Mouse (Mus musculus): ENCODE measurements around the gene Abi1. TPM values are rescaled to one million over a fixed set of nuclear protein-coding genes. Genes with fewer than 3 reads are reported as not detected.
"Not testable (repeated sequence)": the region's sequence is repeated elsewhere in the genome, so short reads cannot be mapped to it uniquely, and the experiment has no call there.

Abi1 gene
- polyA plus RNA-seq, 1 experiment from 2014 or later = 51.5 TPM

DNA sequence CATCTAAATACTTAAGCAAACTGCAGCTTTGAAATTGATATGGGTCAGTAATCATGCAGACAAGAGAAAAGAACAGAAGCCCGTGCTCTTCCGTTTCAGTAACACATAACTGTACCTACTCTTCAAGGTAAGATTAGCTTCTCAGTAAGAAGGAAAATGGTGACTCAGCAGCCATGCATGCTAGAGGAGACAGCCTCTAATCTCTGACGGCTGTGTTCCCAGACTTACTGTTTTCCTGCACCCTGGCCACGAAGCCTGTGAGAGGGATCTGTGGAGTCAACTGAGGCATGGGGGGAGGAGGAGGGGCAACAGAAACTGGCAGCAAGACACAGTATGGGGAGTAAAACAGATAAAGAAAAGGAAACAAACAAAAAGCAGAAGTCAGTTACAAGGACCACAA, 90.1 kb downstream of the Abi1 start:
- Histone ChIP-seq H3K9me3 (ENCODE audit: low read length) (no peaks in the 10 kb centered on the region), H3K4me3 (ENCODE audit: low read depth, low read length) (no peak overlapping the region), H3K27ac (ENCODE audit: low read length) (no peak overlapping the region), H3K4me1 (ENCODE audit: insufficient read depth, low read depth, low read length) (no peaks in the 10 kb centered on the region), H3K36me3 (ENCODE audit: insufficient read depth, low read length) (no peaks in the 10 kb centered on the region), H3K4me2 (replicated peaks; ENCODE audit: low read depth, low read length) (no peak overlapping the region), H3K9ac (replicated peaks; ENCODE audit: low read depth) (no peak overlapping the region), H3K27me3 (replicated peaks; ENCODE audit: insufficient read depth, low read length) (no peaks in the 10 kb centered on the region)
- no peak for DNase-seq (ENCODE audit: low spot score)
- WGBS = 47% methylated on average over 4 of the region's 4 CpGs
- TF ChIP-seq EP300 (IDR thresholded peaks at IDR 0.05) (no peak), CTCF (IDR thresholded peaks at IDR 0.05) (no peak)
- no peak for ATAC-seq

DNA sequence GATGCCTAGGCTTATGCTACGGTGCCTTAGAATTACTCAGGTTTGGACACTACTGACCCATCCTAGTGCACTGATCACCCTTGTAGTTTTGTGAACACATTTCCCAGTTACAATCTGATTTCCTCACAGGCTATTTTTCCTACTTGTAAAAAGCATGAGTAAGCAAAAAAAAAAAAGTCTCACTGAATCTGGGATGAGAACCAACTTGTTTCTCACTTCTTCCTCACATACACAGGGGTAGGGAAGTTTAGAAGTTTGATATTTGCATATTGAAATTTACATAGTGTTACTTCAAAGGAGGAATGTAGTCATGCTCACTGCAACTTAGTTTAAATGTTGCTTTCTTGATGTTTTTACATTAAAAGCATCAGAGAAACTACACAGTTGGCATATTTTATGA, 106.5 kb downstream of the Abi1 start:
- Histone ChIP-seq H3K9me3 (ENCODE audit: low read length) (no peaks in the 10 kb centered on the region), H3K4me2 (replicated peaks; ENCODE audit: low read depth, low read length) (no peak overlapping the region), H3K36me3 (ENCODE audit: insufficient read depth, low read length) (0 out of 2 replicates have a peak, but pooled peaks cover 5% of the 10 kb centered on the region), H3K27ac (ENCODE audit: low read length) (no peak overlapping the region), H3K9ac (replicated peaks; ENCODE audit: low read depth) (no peak overlapping the region), H3K4me1 (ENCODE audit: insufficient read depth, low read depth, low read length) (no peaks in the 10 kb centered on the region), H3K4me3 (ENCODE audit: low read depth, low read length) (no peak overlapping the region), H3K27me3 (replicated peaks; ENCODE audit: insufficient read depth, low read length) (no peaks in the 10 kb centered on the region)
- ATAC-seq = no peak
- 89% methylated on average over 1 of the region's 1 CpGs for WGBS
- no peak for TF ChIP-seq CTCF (IDR thresholded peaks at IDR 0.05)
- TF ChIP-seq EP300 (IDR thresholded peaks at IDR 0.05) = no peak
- no peak for DNase-seq (ENCODE audit: low spot score)

DNA sequence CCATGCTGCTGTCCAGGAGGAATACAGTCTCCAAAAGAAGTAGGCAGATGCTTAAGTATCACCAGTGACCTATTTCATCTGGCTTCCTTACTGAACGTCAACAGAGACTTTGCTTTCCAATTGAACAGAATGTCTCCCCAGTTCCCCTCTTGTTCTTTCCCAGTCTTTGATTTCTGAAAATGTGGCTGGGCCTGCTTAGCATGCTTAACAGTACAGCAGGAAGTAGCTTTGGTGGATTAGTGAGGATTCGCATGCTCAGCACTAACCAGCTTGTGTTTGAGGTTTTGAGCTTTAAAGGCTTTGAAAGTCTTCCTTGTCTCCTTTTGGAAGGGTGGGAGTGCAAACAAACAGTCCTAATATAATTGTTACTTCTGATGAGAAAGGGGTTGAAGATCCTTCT, 111.8 kb downstream of the Abi1 start:
- H3K27me3 ChIP-seq (replicated peaks; ENCODE audit: insufficient read depth, low read length) = no peaks in the 10 kb centered on the region
- TF ChIP-seq CTCF (IDR thresholded peaks at IDR 0.05) (no peak), EP300 (IDR thresholded peaks at IDR 0.05) (no peak)
- WGBS = 83% methylated on average over 2 of the region's 2 CpGs
- no peaks in the 10 kb centered on the region for H3K4me1 ChIP-seq (ENCODE audit: insufficient read depth, low read depth, low read length)
- ATAC-seq (no peak), DNase-seq (ENCODE audit: low spot score) (no peak)
- H3K4me2 ChIP-seq (replicated peaks; ENCODE audit: low read depth, low read length) = no peak overlapping the region
- H3K27ac ChIP-seq (ENCODE audit: low read length) = no peak overlapping the region
- H3K9ac ChIP-seq (replicated peaks; ENCODE audit: low read depth) = no peak overlapping the region
- H3K4me3 ChIP-seq (ENCODE audit: low read depth, low read length) = no peak overlapping the region
- no peaks in the 10 kb centered on the region for H3K9me3 ChIP-seq (ENCODE audit: low read length)
- H3K36me3 ChIP-seq (ENCODE audit: insufficient read depth, low read length) = no peaks in the 10 kb centered on the region

DNA sequence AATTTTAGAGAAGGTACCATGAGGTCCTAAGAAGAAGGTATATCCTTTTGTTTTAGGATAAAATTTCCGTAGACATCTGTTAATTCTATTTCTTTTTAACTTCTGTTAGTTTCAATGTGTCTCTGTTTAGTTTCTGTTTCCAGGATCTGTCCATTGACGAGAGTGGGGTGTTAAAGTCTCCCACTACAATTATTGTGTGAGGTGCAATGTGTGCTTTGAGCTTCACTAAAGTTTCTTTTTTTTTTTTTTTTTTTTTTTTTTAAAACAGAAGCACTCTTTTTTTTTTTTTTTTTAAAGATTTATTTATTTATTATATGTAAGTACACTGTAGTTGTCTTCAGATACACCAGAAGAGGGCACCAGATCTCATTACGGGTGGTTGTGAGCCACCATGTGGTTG, 114.1 kb downstream of the Abi1 start:
- not testable (repeated sequence) for DNase-seq (ENCODE audit: low spot score); H3K27ac ChIP-seq (ENCODE audit: low read length); H3K9ac ChIP-seq (replicated peaks; ENCODE audit: low read depth); H3K4me1 ChIP-seq (ENCODE audit: insufficient read depth, low read depth, low read length); H3K4me3 ChIP-seq (ENCODE audit: low read depth, low read length); H3K27me3 ChIP-seq (replicated peaks; ENCODE audit: insufficient read depth, low read length); ATAC-seq; H3K4me2 ChIP-seq (replicated peaks; ENCODE audit: low read depth, low read length); H3K36me3 ChIP-seq (ENCODE audit: insufficient read depth, low read length); H3K9me3 ChIP-seq (ENCODE audit: low read length)
- 93% methylated on average over 2 of the region's 3 CpGs for WGBS

DNA sequence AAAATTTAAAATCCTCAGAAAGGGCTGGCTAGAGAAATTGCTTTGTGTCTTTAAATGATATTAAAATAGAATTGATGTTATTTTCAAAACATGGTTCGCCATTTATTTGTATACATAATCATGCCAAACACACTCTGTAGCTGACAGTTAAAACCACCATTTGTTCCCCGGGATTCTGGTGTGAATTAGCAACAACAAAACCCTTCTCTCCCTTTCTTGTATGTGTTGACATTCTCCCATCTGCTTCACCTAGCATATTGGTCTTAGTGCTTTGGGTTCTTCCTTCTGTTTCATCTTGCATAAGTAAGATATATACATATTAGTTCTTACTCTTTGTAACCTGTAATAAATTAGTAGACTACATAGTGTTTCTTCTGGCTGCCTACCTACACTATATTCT, 121.4 kb downstream of the Abi1 start:
- Histone ChIP-seq H3K27me3 (replicated peaks; ENCODE audit: insufficient read depth, low read length) (no peaks in the 10 kb centered on the region), H3K36me3 (ENCODE audit: insufficient read depth, low read length) (0 out of 2 replicates have a peak, but pooled peaks cover 5% of the 10 kb centered on the region), H3K4me1 (ENCODE audit: insufficient read depth, low read depth, low read length) (no peaks in the 10 kb centered on the region), H3K27ac (ENCODE audit: low read length) (no peak overlapping the region), H3K4me3 (ENCODE audit: low read depth, low read length) (no peak overlapping the region), H3K4me2 (replicated peaks; ENCODE audit: low read depth, low read length) (no peak overlapping the region), H3K9me3 (ENCODE audit: low read length) (no peaks in the 10 kb centered on the region), H3K9ac (replicated peaks; ENCODE audit: low read depth) (no peak overlapping the region)
- WGBS = 83% methylated on average over 2 of the region's 2 CpGs
- TF ChIP-seq EP300 (IDR thresholded peaks at IDR 0.05) = no peak
- DNase-seq (ENCODE audit: low spot score) (no peak), ATAC-seq (no peak)

DNA sequence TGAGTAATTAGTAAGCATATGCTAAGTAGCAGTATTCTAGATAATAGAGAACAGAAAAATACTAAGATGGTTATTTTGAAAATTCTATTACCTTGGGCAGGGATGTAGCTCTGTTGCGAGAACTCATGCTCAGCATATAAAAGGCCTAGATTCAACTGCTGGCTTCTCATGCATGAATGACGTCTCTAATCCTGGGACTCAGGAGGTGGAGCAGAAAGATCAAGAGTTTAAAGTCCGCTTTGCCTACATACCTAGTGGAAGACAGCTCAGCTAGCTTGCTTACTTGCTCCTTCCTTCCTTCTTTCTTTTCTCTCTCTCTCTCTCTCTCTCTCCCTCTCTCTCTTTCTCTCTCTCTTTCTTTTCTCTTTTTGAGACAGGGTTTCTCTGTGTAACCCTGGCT, 125.6 kb downstream of the Abi1 start:
- no peak overlapping the region for H3K4me2 ChIP-seq (replicated peaks; ENCODE audit: low read depth, low read length)
- H3K4me3 ChIP-seq (ENCODE audit: low read depth, low read length) = no peak overlapping the region
- TF ChIP-seq CTCF (IDR thresholded peaks at IDR 0.05) (no peak), EP300 (IDR thresholded peaks at IDR 0.05) (no peak)
- H3K9me3 ChIP-seq (ENCODE audit: low read length) = no peaks in the 10 kb centered on the region
- no peak overlapping the region for H3K27ac ChIP-seq (ENCODE audit: low read length)
- no peak overlapping the region for H3K9ac ChIP-seq (replicated peaks; ENCODE audit: low read depth)
- 0 out of 2 replicates have a peak, but pooled peaks cover 5% of the 10 kb centered on the region for H3K36me3 ChIP-seq (ENCODE audit: insufficient read depth, low read length)
- ATAC-seq (no peak), DNase-seq (ENCODE audit: low spot score) (no peak)
- no peaks in the 10 kb centered on the region for H3K4me1 ChIP-seq (ENCODE audit: insufficient read depth, low read depth, low read length)
- no peaks in the 10 kb centered on the region for H3K27me3 ChIP-seq (replicated peaks; ENCODE audit: insufficient read depth, low read length)
- 91% methylated on average over 3 of the region's 3 CpGs for WGBS

DNA sequence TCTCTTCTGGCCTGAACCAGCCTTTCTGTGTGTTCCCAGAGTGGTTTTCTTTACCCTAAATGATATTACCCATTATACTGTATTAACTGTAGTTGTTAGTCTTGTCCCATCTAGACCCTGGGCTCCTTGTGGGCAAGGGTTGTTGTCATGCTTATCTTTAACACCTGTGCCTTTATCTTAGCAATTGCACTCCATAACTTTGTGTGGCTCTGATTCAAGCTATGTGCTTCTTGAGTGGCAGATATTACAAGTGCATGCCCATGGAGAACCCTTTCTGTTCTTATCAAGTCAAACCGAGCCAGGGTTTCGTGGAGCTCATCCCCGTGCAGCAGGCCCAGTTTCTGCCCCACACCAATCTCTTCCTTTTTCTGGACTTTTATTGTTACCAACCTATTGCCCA, 136.1 kb downstream of the Abi1 start:
- Histone ChIP-seq H3K4me3 (ENCODE audit: low read depth, low read length) (no peak overlapping the region), H3K9ac (replicated peaks; ENCODE audit: low read depth) (no peak overlapping the region), H3K4me2 (replicated peaks; ENCODE audit: low read depth, low read length) (no peak overlapping the region), H3K36me3 (ENCODE audit: insufficient read depth, low read length) (no peaks in the 10 kb centered on the region; the same call in 1 of the 2 replicates), H3K27me3 (replicated peaks; ENCODE audit: insufficient read depth, low read length) (no peaks in the 10 kb centered on the region), H3K9me3 (ENCODE audit: low read length) (no peaks in the 10 kb centered on the region), H3K27ac (ENCODE audit: low read length) (no peak overlapping the region), H3K4me1 (ENCODE audit: insufficient read depth, low read depth, low read length) (no peaks in the 10 kb centered on the region)
- TF ChIP-seq EP300 (IDR thresholded peaks at IDR 0.05) = no peak
- TF ChIP-seq CTCF (IDR thresholded peaks at IDR 0.05) = no peak
- WGBS = 87% methylated on average over 3 of the region's 3 CpGs
- DNase-seq (ENCODE audit: low spot score) = no peak
- ATAC-seq = no peak
